Mouse (Mus musculus): ENCODE data around the gene Hmg20a. TPM values are rescaled to one million over a fixed set of nuclear protein-coding genes. Genes with fewer than 3 reads are reported as not detected.

The Hmg20a gene
- total RNA-seq (2017): 26.3 and 30.5 TPM in 2 replicates

GRCm38 (mm10) chr9:56417948-56418737 lies at the start of gene Hmg20a, which contains the start of gene Peak1:
Hmg20a (plus strand) TSS chr9:56418609.
Peak1 (minus strand) TSS chr9:56418067.
- ATAC-seq (replicated peaks; ENCODE audit: low read depth, poor library complexity, severe bottlenecking): peak; percentile 87

- ATAC-seq (replicated peaks; ENCODE audit: low read depth, poor library complexity, severe bottlenecking): no peak
These were observed 49.6 kb upstream of the Hmg20a start for GRCm38 (mm10) chr9:56368814-56369213.

GRCm38 (mm10) chr9:56370710-56371109 lies 47.7 kb upstream of the Hmg20a start:
- ATAC-seq (replicated peaks; ENCODE audit: low read depth, poor library complexity, severe bottlenecking): no peak

GRCm38 (mm10) chr9:56374401-56374800 lies 44.0 kb upstream of the Hmg20a start:
- ATAC-seq (replicated peaks; ENCODE audit: low read depth, poor library complexity, severe bottlenecking): no peak

GRCm38 (mm10) chr9:56382786-56383185 lies 35.6 kb upstream of the Hmg20a start:
- no peak for ATAC-seq (replicated peaks; ENCODE audit: low read depth, poor library complexity, severe bottlenecking)

GRCm38 (mm10) chr9:56392857-56393256 lies 25.6 kb upstream of the Hmg20a start:
- ATAC-seq (replicated peaks; ENCODE audit: low read depth, poor library complexity, severe bottlenecking): no peak

- ATAC-seq (replicated peaks; ENCODE audit: low read depth, poor library complexity, severe bottlenecking): no peak
These were observed 22.1 kb upstream of the Hmg20a start for GRCm38 (mm10) chr9:56396306-56396705.

- no peak for ATAC-seq (replicated peaks; ENCODE audit: low read depth, poor library complexity, severe bottlenecking)
These were observed 13.8 kb upstream of the Hmg20a start for GRCm38 (mm10) chr9:56404619-56405018.

- ATAC-seq (replicated peaks; ENCODE audit: low read depth, poor library complexity, severe bottlenecking): no peak
These were observed 8.5 kb upstream of the Hmg20a start for GRCm38 (mm10) chr9:56409928-56410327.

GRCm38 (mm10) chr9:56412716-56413115 lies 5.7 kb upstream of the Hmg20a start:
- ATAC-seq (replicated peaks; ENCODE audit: low read depth, poor library complexity, severe bottlenecking): 0 out of 2 replicates have a peak, but pooled peaks have one; percentile 24

GRCm38 (mm10) chr9:56414322-56414721 lies 4.1 kb upstream of the Hmg20a start:
- ATAC-seq (replicated peaks; ENCODE audit: low read depth, poor library complexity, severe bottlenecking): no peak

- no peak for ATAC-seq (replicated peaks; ENCODE audit: low read depth, poor library complexity, severe bottlenecking)
These were observed 3.0 kb upstream of the Hmg20a start for GRCm38 (mm10) chr9:56415393-56415792.

- no peak for ATAC-seq (replicated peaks; ENCODE audit: low read depth, poor library complexity, severe bottlenecking)
These were observed 2.3 kb upstream of the Hmg20a start for GRCm38 (mm10) chr9:56415935-56416607.

- ATAC-seq (replicated peaks; ENCODE audit: low read depth, poor library complexity, severe bottlenecking): peak; percentile 23
These were observed 928 bp upstream of the Hmg20a start for GRCm38 (mm10) chr9:56417415-56417947.

GRCm38 (mm10) chr9:56418738-56419239 lies 380 bp downstream of the Hmg20a start:
- ATAC-seq (replicated peaks; ENCODE audit: low read depth, poor library complexity, severe bottlenecking): peak; percentile 64

GRCm38 (mm10) chr9:56420236-56420635 lies 1.8 kb downstream of the Hmg20a start:
- ATAC-seq (replicated peaks; ENCODE audit: low read depth, poor library complexity, severe bottlenecking): no peak

GRCm38 (mm10) chr9:56420892-56421601 lies 2.6 kb downstream of the Hmg20a start:
- ATAC-seq (replicated peaks; ENCODE audit: low read depth, poor library complexity, severe bottlenecking): no peak

- ATAC-seq (replicated peaks; ENCODE audit: low read depth, poor library complexity, severe bottlenecking): no peak
These were observed 3.6 kb downstream of the Hmg20a start for GRCm38 (mm10) chr9:56421991-56422390.

GRCm38 (mm10) chr9:56424861-56425260 lies 6.5 kb downstream of the Hmg20a start:
- peak; percentile 39; the same call in 1 of the 2 replicates for ATAC-seq (replicated peaks; ENCODE audit: low read depth, poor library complexity, severe bottlenecking)

GRCm38 (mm10) chr9:56435821-56436526 lies 17.6 kb downstream of the Hmg20a start:
- ATAC-seq (replicated peaks; ENCODE audit: low read depth, poor library complexity, severe bottlenecking): no peak

Measured in common myeloid progenitor, adult 5-6 weeks (primary cell).